Mouse (Mus musculus): Measurements from ENCODE around the gene Fbxo7.

Fbxo7 gene

GRCm38 (mm10) chr10:86074134-86074533 is 52.4 kb downstream of the Fbxo7 start:
- in situ Hi-C loops (cut with MboI; ENCODE audit: unreplicated experiment in 2 of 2) = loop anchor here (25.0 kb wide), 2 partner anchors 563 to 663 kb away; no protein-coding TSS in a partner anchor

GRCm38 (mm10) chr10:86074971-86075711 is 53.4 kb downstream of the Fbxo7 start:
- in situ Hi-C loops (cut with MboI; ENCODE audit: unreplicated experiment in 2 of 2) = loop anchor here (25.0 kb wide), 2 partner anchors 562 to 662 kb away; no protein-coding TSS in a partner anchor

- in situ Hi-C loops (cut with MboI; ENCODE audit: unreplicated experiment in 2 of 2) = no loop called here
Observed at GRCm38 (mm10) chr10:86077272-86077671, 55.5 kb downstream of the Fbxo7 start.

- in situ Hi-C loops (cut with MboI; ENCODE audit: unreplicated experiment in 2 of 2) = no loop called here
Observed at GRCm38 (mm10) chr10:86078761-86079160, 57.0 kb downstream of the Fbxo7 start.

GRCm38 (mm10) chr10:86079921-86080320 is 58.1 kb downstream of the Fbxo7 start:
- in situ Hi-C loops (cut with MboI; ENCODE audit: unreplicated experiment in 2 of 2) = no loop called here

GRCm38 (mm10) chr10:86091919-86092318 is 70.1 kb downstream of the Fbxo7 start:
- in situ Hi-C loops (cut with MboI; ENCODE audit: unreplicated experiment in 2 of 2) = loop anchor here (5.0 kb wide), 2 partner anchors 200 to 205 kb away; no protein-coding TSS in a partner anchor

GRCm38 (mm10) chr10:86093109-86094035 is 71.6 kb downstream of the Fbxo7 start:
- in situ Hi-C loops (cut with MboI; ENCODE audit: unreplicated experiment in 2 of 2) = loop anchor here (5.0 kb wide), 2 partner anchors 199 to 204 kb away; no protein-coding TSS in a partner anchor

GRCm38 (mm10) chr10:86098363-86098762 is 76.6 kb downstream of the Fbxo7 start:
- in situ Hi-C loops (cut with MboI; ENCODE audit: unreplicated experiment in 2 of 2) = no loop called here

GRCm38 (mm10) chr10:86100281-86100851 is 78.6 kb downstream of the Fbxo7 start:
- in situ Hi-C loops (cut with MboI; ENCODE audit: unreplicated experiment in 2 of 2) = no loop called here
